ENCODE assay signal across 21 mouse cellular contexts in genomic region chr8:127457901-127458300, GRCm38 (mm10).
"Had no signal": no experiment of that assay in that cellular context is flagged by ENCODE, and none has a peak within 500 bp of the region (broad histone marks: within the 10 kb centered on the region; RNA-seq: fewer than 3 reads in every experiment).

No protein-coding gene starts in this region.

- ATAC-seq: hindbrain, postnatal 0 days; liver, embryonic 12.5 days had no signal

- H3K4me1 ChIP-seq: heart, embryonic 10.5 days; hindbrain, embryonic 15.5 days; limb, embryonic 10.5 days; limb, embryonic 12.5 days; liver, embryonic 12.5 days had no signal

- H3K9ac ChIP-seq: heart, embryonic 12.5 days; hindbrain, embryonic 13.5 days; hindbrain, embryonic 15.5 days; limb, embryonic 12.5 days; liver, embryonic 12.5 days; liver, embryonic 14.5 days had no signal

- H3K27me3 ChIP-seq: heart, embryonic 12.5 days; hindbrain, embryonic 13.5 days; hindbrain, embryonic 15.5 days; limb, embryonic 12.5 days; liver, embryonic 12.5 days had no signal

- H3K4me2 ChIP-seq: heart, embryonic 12.5 days; hindbrain, embryonic 13.5 days; hindbrain, embryonic 15.5 days; limb, embryonic 12.5 days; liver, embryonic 12.5 days had no signal

- H3K36me3 ChIP-seq: hindbrain, embryonic 15.5 days; liver, embryonic 12.5 days had no signal

- H3K27ac ChIP-seq: heart, embryonic 10.5 days; hindbrain, embryonic 13.5 days; hindbrain, embryonic 15.5 days; hindbrain, postnatal 0 days; layer of hippocampus, adult 2 months; left cerebral cortex, adult 2 months; limb, embryonic 10.5 days; limb, embryonic 12.5 days; liver, embryonic 12.5 days; liver, embryonic 14.5 days had no signal

- DNase-seq: gastrocnemius, postnatal 14 days; gastrocnemius, postnatal 36 days; heart, adult 18-20 months; heart, postnatal 10 days; kidney, adult 18-20 months; kidney, adult 8-10 months; kidney, postnatal 10 days; kidney, postnatal 25 days; kidney, postnatal 4 days; liver had no signal

- H3K9me3 ChIP-seq: heart, embryonic 10.5 days; hindbrain, embryonic 13.5 days; hindbrain, embryonic 15.5 days; limb, embryonic 10.5 days; limb, embryonic 12.5 days; liver, embryonic 12.5 days had no signal

- H3K4me3 ChIP-seq: heart, embryonic 10.5 days; heart, embryonic 12.5 days; hindbrain, embryonic 13.5 days; hindbrain, embryonic 15.5 days; layer of hippocampus, adult 2 months; left cerebral cortex, adult 2 months; limb, embryonic 10.5 days; limb, embryonic 12.5 days; liver, embryonic 12.5 days had no signal
